Mouse (Mus musculus) cerebellum, adult 9-10 months (tissue): ENCODE results near the gene Olfr834.

Experiments
- DNase-seq: peaks from one replicate; pipeline ENCODE4 v3.0.0; 2022

The Olfr834 gene

GRCm38 (mm10) chr9:18987690-18988089 lies at the start of gene Olfr834:
Olfr834 (plus strand) TSS chr9:18987990.
- DNase-seq, result no peak

GRCm38 (mm10) chr9:18962021-18962420 lies 25.8 kb upstream of the Olfr834 start:
- DNase-seq, result no peak

GRCm38 (mm10) chr9:19032435-19032834 lies 44.6 kb downstream of the Olfr834 start, which contains the start of gene Olfr835:
Olfr835 (plus strand) TSS chr9:19032735.
- DNase-seq, result no peak
